Mouse (Mus musculus) liver, adult (tissue): Measurements from ENCODE around the gene Acads.

Source experiments
- GATA4 ChIP-seq: IDR thresholded peaks from 2 replicates; pipeline ENCODE4 v1.6.1; 2014; ENCODE audit warnings: mild to moderate bottlenecking, low read length; ENCODE audit not compliant: insufficient replicate concordance

Acads gene

GRCm38 (mm10) chr5:115134234-115135165 is 15.4 kb upstream of the Acads start, which contains the start of gene Unc119b:
Unc119b (minus strand) TSS chr5:115134975.
- no peak for TF ChIP-seq GATA4

DNA sequence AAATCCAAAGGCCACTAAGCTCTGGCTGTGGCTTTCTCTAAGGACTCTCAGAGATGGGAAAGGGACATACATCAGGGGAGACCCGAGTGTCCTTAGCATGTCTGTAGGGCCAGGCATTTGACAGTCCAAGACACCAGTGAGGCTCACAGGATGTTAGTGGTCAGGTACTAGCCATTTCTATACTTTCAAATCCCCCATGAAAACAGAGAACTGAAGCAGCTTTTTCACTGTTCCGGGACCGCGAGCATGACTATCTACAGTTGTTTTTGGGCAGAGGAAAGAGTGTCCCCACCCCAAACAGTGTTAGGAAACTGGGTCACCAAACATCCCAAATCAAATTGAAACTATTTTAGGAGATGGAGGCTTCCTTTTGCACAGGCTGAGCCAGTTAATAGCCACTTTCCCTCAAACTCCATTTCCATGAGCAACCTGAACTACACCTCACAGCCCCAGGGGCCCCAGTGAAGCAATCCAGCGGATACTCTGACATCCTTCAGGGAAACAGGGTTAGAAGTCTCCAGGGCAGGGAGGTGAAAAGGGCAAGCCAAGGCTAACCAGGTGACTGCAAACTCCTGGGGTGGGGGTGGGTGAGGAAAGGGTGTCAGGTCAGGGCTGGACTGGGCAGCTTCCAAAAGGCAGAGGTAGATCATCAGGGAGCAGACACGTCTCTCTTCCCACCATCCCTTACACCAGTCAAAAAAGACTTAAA is 14.4 kb upstream of the Acads start:
- TF ChIP-seq GATA4, result no peak

DNA sequence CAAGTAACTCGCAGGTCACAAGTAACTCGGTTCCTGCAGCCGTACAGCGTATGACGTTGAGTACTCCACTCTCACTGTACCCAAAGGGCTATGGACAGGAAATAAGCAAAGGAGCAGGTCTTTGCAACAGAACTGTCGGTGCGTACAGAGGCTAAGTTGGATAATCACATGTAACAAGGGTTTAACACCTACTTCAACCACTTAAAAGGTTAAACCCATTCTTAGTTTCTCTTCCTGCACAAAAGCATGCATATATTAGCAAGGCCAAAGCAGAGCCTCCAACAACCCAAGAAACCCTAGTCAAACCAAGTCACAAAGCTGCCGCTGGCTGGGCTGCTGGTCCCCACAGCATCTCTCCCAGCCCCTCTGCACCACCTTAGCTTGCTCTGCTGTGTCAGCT is 13.3 kb upstream of the Acads start:
- no peak for TF ChIP-seq GATA4

DNA sequence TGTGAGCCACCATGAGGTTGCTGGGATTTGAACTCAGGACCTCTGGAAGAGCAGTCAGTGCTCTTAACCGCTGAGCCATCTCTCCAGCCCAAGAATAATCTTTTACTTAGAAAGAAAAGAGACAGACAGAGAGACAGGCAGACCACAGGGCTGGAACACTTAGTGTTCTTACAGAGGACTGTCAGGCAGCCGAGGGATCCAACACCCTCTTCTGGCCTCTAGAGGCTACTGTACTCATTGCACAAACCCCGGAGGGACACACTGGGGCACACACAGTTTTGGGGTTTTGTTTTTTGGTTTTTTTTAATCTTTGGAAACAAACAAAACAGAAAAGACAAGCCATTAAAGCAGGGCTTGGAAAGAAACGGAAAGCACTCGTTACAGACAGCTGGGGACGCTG is 10.2 kb upstream of the Acads start:
- TF ChIP-seq GATA4, result no peak

- TF ChIP-seq GATA4, result no peak
These were observed 8.5 kb upstream of the Acads start for GRCm38 (mm10) chr5:115127421-115128179.

DNA sequence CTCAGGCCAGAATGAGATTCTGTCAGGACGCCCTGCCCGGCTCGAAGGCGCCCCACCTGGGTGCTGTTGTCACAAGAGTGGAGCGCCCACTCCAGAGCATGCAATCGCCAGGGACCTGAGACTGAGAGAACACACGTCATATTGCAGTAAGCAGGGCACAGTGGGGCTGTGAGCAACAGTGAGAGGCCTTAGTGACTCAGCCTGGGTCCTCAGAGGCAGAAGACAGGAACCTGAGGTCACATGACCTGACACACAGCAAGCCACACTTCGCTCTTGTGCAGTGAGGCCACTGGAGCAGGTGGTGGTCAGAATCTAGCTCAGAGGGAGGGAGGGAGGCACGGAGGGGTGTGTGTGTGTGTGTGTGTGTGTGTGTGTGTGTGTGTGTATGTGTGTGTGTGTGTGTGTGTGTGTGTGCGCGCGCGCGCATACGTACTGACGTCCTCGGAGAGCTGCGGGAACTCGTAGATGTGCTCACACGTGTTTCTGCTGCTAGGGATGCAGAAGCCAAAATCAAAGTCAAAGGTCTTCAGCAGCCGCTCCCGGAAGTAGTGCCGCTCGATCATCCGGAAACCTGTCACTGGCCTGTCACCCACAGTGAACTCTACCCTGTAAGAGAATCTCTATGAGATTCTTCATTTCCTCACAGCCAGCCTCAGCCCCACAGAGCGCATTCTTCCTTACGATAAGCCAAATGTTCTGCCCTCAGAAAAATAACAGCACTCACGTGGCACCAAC is 7.6 kb upstream of the Acads start:
- TF ChIP-seq GATA4, result no peak

DNA sequence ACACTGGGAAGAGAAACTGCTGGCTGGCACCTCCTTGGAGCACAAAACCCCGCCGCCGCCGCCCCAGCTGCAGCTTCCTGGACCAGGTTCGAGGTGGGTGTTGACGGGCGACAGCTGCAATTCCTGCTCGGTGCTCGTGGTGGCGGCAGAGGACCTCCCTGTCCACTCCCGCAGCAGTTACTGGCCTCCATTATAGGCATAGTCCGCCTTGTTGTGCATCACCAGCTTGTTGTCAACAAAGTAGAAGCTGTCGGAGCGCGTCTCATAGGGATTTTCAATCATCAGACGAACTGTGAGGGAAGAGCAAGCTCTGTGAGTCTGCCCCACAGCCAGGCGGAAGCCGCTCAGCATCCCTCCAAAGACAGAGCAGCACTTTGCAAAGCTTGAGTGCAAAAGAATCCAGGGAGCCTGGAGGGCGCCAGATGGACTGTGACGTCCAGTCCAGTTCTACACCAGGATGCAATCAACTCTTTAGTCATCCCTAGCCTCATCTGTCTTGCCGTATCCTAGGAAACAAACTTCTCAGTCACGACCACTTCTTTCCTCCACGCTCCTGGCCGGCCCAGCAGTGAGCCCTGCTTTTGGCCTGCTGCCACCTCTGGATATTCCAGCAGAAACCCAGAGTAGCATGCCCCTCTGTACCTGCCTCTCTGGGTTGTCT is 6.2 kb upstream of the Acads start:
- no peak for TF ChIP-seq GATA4

GRCm38 (mm10) chr5:115124690-115125089 is 5.5 kb upstream of the Acads start:
- TF ChIP-seq GATA4, result no peak

DNA sequence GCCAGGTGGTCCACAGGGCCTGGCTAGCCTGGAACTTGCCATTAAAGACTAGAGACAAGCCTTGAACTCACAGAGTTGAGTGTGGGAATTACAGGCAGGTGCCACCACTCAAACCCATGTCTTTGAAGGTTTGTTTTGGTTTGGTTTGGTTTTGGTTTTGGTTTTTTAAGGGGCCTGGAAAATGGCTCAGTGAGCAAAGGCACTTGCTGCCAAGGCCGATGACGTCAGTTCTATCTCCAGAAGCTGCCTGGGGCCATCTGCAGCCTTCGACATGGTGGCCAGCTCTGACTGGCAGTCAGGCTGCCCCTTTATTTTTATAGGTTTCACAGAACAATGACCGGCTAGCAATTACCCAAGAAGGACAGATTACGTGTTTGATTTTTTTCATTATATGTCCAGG is 1.8 kb upstream of the Acads start:
- TF ChIP-seq GATA4, result no peak

GRCm38 (mm10) chr5:115117467-115117866 is 1.7 kb downstream of the Acads start:
- TF ChIP-seq GATA4, result no peak

GRCm38 (mm10) chr5:115116426-115116825 is 2.7 kb downstream of the Acads start:
- no peak for TF ChIP-seq GATA4

GRCm38 (mm10) chr5:115114501-115114900 is 4.6 kb downstream of the Acads start:
- no peak for TF ChIP-seq GATA4

GRCm38 (mm10) chr5:115113244-115113643 is 5.9 kb downstream of the Acads start:
- no peak for TF ChIP-seq GATA4

- no peak for TF ChIP-seq GATA4
These were observed 8.0 kb downstream of the Acads start for GRCm38 (mm10) chr5:115111156-115111555.
